Mouse (Mus musculus) small intestine, adult 2 months (tissue): ENCODE measurements around the gene Mcu.

Source experiments
- CTCF ChIP-seq: fragments of 200-500 bp; IDR thresholded peaks from 2 replicates; pipeline ENCODE4 v1.5.1; 2012; ENCODE audit warnings: low read depth, mild to moderate bottlenecking, control low read depth, inconsistent platforms, low read length, moderate library complexity, mixed read lengths; ENCODE audit not compliant: insufficient replicate concordance, insufficient read length; ENCODE audit errors: extremely low read depth
- POLR2A ChIP-seq: fragments of 200-500 bp; IDR thresholded peaks from 2 replicates; pipeline ENCODE4 v1.6.1; 2012; ENCODE audit warnings: low read depth, mild to moderate bottlenecking, control low read depth, inconsistent platforms, low read length, moderate library complexity

DNA sequence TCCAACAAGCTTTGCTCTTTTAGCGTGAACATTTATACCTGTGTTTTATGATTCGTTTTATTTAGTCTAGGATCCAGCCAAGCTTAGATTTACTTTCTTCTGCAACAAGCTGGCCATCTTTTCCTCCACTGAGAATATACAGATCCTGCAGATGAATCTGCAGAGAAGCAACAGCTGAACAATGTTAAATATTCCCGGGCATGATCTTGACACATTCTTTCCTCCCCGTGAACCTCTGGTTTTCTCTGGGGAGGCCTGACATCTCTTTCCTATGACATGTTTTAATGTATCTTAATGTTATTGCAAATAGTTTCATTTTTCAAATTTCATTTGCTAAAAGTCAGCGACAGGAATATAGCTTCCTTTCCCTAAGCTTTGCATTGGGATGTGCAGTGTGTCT lies 109.8 kb downstream of the Mcu start:
- TF ChIP-seq CTCF (no peak), POLR2A (no peak)
